Mouse (Mus musculus): ENCODE results near the gene Itpa. TPM values are rescaled to one million over a fixed set of nuclear protein-coding genes. Genes with fewer than 3 reads are reported as not detected.
"Not testable (repeated sequence)": the region's sequence is repeated elsewhere in the genome, so short reads cannot be mapped to it uniquely, and the experiment has no call there.

The Itpa gene
- polyA plus RNA-seq, 1 experiment: 16.2 TPM

- Histone ChIP-seq H3K4me1 (ENCODE audit: control insufficient read depth, insufficient read depth, insufficient read length, low read length) (peaks cover 15% of the 10 kb centered on the region), H3K27ac (ENCODE audit: insufficient read depth, low read depth, low read length) (no peak overlapping the region), H3K36me3 (ENCODE audit: control insufficient read depth, insufficient read depth, low read length) (no peaks in the 10 kb centered on the region), H3K4me3 (ENCODE audit: low read depth, low read length) (no peak overlapping the region), H3K27me3 (ENCODE audit: control insufficient read depth, insufficient read depth, low read length) (no peaks in the 10 kb centered on the region)
- TF ChIP-seq CTCF (IDR thresholded peaks at IDR 0.05; ENCODE audit: extremely low read depth, insufficient read length, insufficient replicate concordance, low read depth, low read length) (no peak), POLR2A (IDR thresholded peaks at IDR 0.05; ENCODE audit: low read depth, low read length) (no peak)
- WGBS: 61% methylated on average over 6 of the region's 6 CpGs
Measured at GRCm38 (mm10) chr2:130641351-130642025, 25.9 kb upstream of the Itpa start.

GRCm38 (mm10) chr2:130642197-130642660, 25.2 kb upstream of the Itpa start:
- Histone ChIP-seq H3K27ac (ENCODE audit: insufficient read depth, low read depth, low read length) (no peak overlapping the region), H3K4me3 (ENCODE audit: low read depth, low read length) (peak overlapping the region; percentile 99), H3K36me3 (ENCODE audit: control insufficient read depth, insufficient read depth, low read length) (no peaks in the 10 kb centered on the region), H3K27me3 (ENCODE audit: control insufficient read depth, insufficient read depth, low read length) (no peaks in the 10 kb centered on the region), H3K4me1 (ENCODE audit: control insufficient read depth, insufficient read depth, insufficient read length, low read length) (peaks cover 11% of the 10 kb centered on the region)
- WGBS: under 1% methylated on average over 27 of the region's 27 CpGs
- TF ChIP-seq CTCF (IDR thresholded peaks at IDR 0.05; ENCODE audit: extremely low read depth, insufficient read length, insufficient replicate concordance, low read depth, low read length): no peak
- no peak for TF ChIP-seq POLR2A (IDR thresholded peaks at IDR 0.05; ENCODE audit: low read depth, low read length)

DNA sequence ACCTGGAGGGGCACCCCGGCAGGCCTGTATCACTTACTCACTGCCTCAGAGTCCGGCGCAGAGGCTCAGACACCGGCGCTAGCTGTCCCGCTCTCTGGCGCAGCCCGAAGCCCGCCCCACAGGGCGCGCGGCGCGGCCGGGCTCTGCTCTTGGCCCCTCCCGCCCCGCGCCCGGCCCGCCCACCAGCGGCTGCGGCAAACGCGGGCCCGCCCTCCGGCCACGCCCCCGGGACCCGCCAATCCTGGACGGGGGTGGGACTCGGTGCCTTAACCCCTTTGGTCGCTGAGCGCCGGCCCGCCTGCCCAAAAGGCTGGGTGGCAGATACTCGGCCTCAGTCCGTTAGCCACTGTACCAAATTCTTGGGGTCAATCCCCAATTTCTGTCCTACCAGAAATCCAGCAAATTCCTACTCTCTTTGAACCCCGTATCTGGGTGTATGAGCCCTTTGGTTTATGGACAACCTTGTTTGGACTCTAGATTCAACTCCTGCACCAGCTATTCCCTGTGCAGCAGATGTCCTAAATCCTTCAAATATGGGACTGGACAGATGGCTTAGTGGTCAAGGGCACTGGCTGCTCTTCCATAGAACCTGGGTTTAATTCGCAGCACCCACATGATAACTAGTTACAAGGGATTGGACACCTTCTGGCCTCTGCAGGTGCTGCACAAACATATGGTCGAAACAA, 24.6 kb upstream of the Itpa start, which contains the start of gene Lzts3:
TSS of gene Lzts3 (minus strand) at position 120 of the 686 bp plus-strand sequence.
- Histone ChIP-seq H3K4me3 (ENCODE audit: low read depth, low read length) (peak within 1 kb of the TSS; percentile 99), H3K36me3 (ENCODE audit: control insufficient read depth, insufficient read depth, low read length) (no peaks in the 10 kb centered on the region), H3K27me3 (ENCODE audit: control insufficient read depth, insufficient read depth, low read length) (no peaks in the 10 kb centered on the region), H3K27ac (ENCODE audit: insufficient read depth, low read depth, low read length) (no peak within 1 kb of the TSS), H3K4me1 (ENCODE audit: control insufficient read depth, insufficient read depth, insufficient read length, low read length) (peaks cover 11% of the 10 kb centered on the region)
- WGBS: 3% methylated on average over 39 of the region's 40 CpGs
- TF ChIP-seq CTCF (IDR thresholded peaks at IDR 0.05; ENCODE audit: extremely low read depth, insufficient read length, insufficient replicate concordance, low read depth, low read length) (no peak), POLR2A (IDR thresholded peaks at IDR 0.05; ENCODE audit: low read depth, low read length) (peak; percentile 44; the same call in 1 of the 2 replicates)

- WGBS: 77% methylated on average over 4 of the region's 4 CpGs
- TF ChIP-seq POLR2A (IDR thresholded peaks at IDR 0.05; ENCODE audit: low read depth, low read length): no peak
- TF ChIP-seq CTCF (IDR thresholded peaks at IDR 0.05; ENCODE audit: extremely low read depth, insufficient read length, insufficient replicate concordance, low read depth, low read length): no peak
- peaks cover 6% of the 10 kb centered on the region for H3K4me1 ChIP-seq (ENCODE audit: control insufficient read depth, insufficient read depth, insufficient read length, low read length)
- no peaks in the 10 kb centered on the region for H3K27me3 ChIP-seq (ENCODE audit: control insufficient read depth, insufficient read depth, low read length)
- no peak overlapping the region for H3K27ac ChIP-seq (ENCODE audit: insufficient read depth, low read depth, low read length)
- 0 out of 2 replicates have a peak, but pooled peaks cover 2% of the 10 kb centered on the region for H3K36me3 ChIP-seq (ENCODE audit: control insufficient read depth, insufficient read depth, low read length)
- H3K4me3 ChIP-seq (ENCODE audit: low read depth, low read length): no peak overlapping the region
Measured at GRCm38 (mm10) chr2:130645198-130645597, 22.2 kb upstream of the Itpa start.

GRCm38 (mm10) chr2:130649028-130649427, 18.4 kb upstream of the Itpa start:
- not testable (repeated sequence) for H3K27me3 ChIP-seq (ENCODE audit: control insufficient read depth, insufficient read depth, low read length); H3K36me3 ChIP-seq (ENCODE audit: control insufficient read depth, insufficient read depth, low read length); H3K4me3 ChIP-seq (ENCODE audit: low read depth, low read length); H3K4me1 ChIP-seq (ENCODE audit: control insufficient read depth, insufficient read depth, insufficient read length, low read length); H3K27ac ChIP-seq (ENCODE audit: insufficient read depth, low read depth, low read length)
- WGBS: 80% methylated on average over 6 of the region's 6 CpGs

GRCm38 (mm10) chr2:130653303-130653702, 14.1 kb upstream of the Itpa start:
- peaks cover 34% of the 10 kb centered on the region for H3K36me3 ChIP-seq (ENCODE audit: control insufficient read depth, insufficient read depth, low read length)

DNA sequence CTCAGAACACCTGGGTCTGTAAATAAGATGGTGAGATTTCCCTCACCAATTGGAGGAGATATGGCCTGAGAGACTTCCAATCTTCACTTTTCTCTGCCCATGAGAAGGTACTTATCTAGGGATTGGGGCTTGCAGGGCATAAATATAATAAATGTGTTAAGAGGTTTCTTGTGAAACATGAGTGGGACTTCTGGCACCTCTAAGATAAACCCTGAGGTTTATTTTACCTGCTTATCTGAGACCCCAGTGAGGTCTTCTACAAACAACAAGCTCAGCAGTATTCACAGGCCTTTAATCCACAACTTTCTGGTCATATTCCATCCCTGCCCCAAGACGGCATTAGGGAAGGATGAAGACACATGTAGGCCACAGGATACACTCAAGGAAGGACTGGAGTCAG, 13.7 kb upstream of the Itpa start:
- no peak overlapping the region for H3K27ac ChIP-seq (ENCODE audit: insufficient read depth, low read depth, low read length)
- peaks cover 38% of the 10 kb centered on the region for H3K36me3 ChIP-seq (ENCODE audit: control insufficient read depth, insufficient read depth, low read length)
- WGBS: 89% methylated on average over 1 of the region's 1 CpGs
- no peak overlapping the region for H3K4me3 ChIP-seq (ENCODE audit: low read depth, low read length)
- no peak for TF ChIP-seq CTCF (IDR thresholded peaks at IDR 0.05; ENCODE audit: extremely low read depth, insufficient read length, insufficient replicate concordance, low read depth, low read length)
- TF ChIP-seq POLR2A (IDR thresholded peaks at IDR 0.05; ENCODE audit: low read depth, low read length): no peak
- H3K4me1 ChIP-seq (ENCODE audit: control insufficient read depth, insufficient read depth, insufficient read length, low read length): peaks cover 2% of the 10 kb centered on the region; the same call in 1 of the 2 replicates
- no peaks in the 10 kb centered on the region for H3K27me3 ChIP-seq (ENCODE audit: control insufficient read depth, insufficient read depth, low read length)

More at GRCm38 (mm10) chr2:130653303-130653702, 14.1 kb upstream of the Itpa start:
- no peak overlapping the region for H3K4me3 ChIP-seq (ENCODE audit: low read depth, low read length)
- H3K27ac ChIP-seq (ENCODE audit: insufficient read depth, low read depth, low read length): no peak overlapping the region
- peaks cover 2% of the 10 kb centered on the region; the same call in 1 of the 2 replicates for H3K4me1 ChIP-seq (ENCODE audit: control insufficient read depth, insufficient read depth, insufficient read length, low read length)
- no peaks in the 10 kb centered on the region for H3K27me3 ChIP-seq (ENCODE audit: control insufficient read depth, insufficient read depth, low read length)
- 91% methylated on average over 2 of the region's 2 CpGs for WGBS
- no peak for TF ChIP-seq CTCF (IDR thresholded peaks at IDR 0.05; ENCODE audit: extremely low read depth, insufficient read length, insufficient replicate concordance, low read depth, low read length)
- TF ChIP-seq POLR2A (IDR thresholded peaks at IDR 0.05; ENCODE audit: low read depth, low read length): no peak
